Mouse (Mus musculus): ENCODE data around the gene Plekha7.

GRCm38 (mm10) chr7:116246696-116247376 is 61.3 kb downstream of the Plekha7 start:
- TF ChIP-seq POLR2A (IDR thresholded peaks at IDR 0.05; ENCODE audit: control insufficient read depth, extremely low read depth, insufficient read depth, low read length, poor library complexity) = no peak
- TF ChIP-seq CTCF (IDR thresholded peaks at IDR 0.05; ENCODE audit: borderline replicate concordance, control insufficient read depth, extremely low read depth, insufficient read depth, low read length, poor library complexity) = 0 out of 2 replicates have a peak, but pooled peaks have one; percentile 22

All from thymus, adult 2 months (tissue).